8 mouse cellular contexts compared by ENCODE assay signal in the genomic region with DNA sequence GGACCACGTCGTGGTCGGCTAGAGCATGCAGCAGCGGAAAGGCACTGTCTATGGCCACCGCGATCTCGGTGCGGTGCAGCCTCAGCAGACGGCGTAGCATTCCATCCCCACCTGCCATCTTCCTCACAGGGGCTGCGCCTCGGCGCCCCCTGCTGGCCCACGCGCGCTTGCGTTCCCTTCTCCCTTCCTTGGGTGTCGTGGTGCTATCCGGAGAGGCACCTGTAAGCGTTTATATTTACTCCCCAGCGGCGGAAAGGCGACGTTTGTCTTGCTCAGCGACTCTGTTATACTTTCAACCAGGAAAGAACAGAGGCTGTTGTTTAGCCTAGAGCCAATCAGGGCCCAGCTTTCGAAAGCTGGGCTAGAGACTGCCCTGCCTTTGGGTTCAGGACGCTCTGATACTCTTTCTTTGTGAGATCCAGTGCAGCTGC. TPM values are rescaled to one million over a fixed set of nuclear protein-coding genes. Genes with fewer than 3 reads are reported as not detected.
DNase-seq lines count a peak whose midpoint lies in the region; ATAC-seq lines count a peak whose summit lies in the region.

TSS of gene Aire (minus strand) at position 205 of the 431 bp plus-strand sequence.

- no peak within 1 kb of the TSS for H3K9ac ChIP-seq in liver, embryonic 11.5 days (ENCODE audit: low read depth, low read length)
- peak within 1 kb of the TSS; percentile 62 for H3K9ac ChIP-seq in stomach, embryonic 16.5 days (ENCODE audit: low read length)

- H3K4me2 ChIP-seq in liver, embryonic 11.5 days: peak within 1 kb of the TSS; percentile 51
- H3K4me2 ChIP-seq in stomach, embryonic 16.5 days (ENCODE audit: low read depth, low read length): peak within 1 kb of the TSS; percentile 57

- no peaks in the 10 kb centered on the region for H3K36me3 ChIP-seq in liver, embryonic 11.5 days (ENCODE audit: control insufficient read depth, insufficient read depth, low read length)
- H3K36me3 ChIP-seq in stomach, embryonic 16.5 days (ENCODE audit: control insufficient read depth, insufficient read depth, low read length): no peaks in the 10 kb centered on the region

- peak; percentile 66 for ATAC-seq in activated CD4-positive, CD25-positive, alpha-beta regulatory T cell, adult 4 months
- ATAC-seq in liver, embryonic 11.5 days (replicated peaks; ENCODE audit: low FRiP score): no peak
- ATAC-seq in monocyte, adult 5-6 weeks (replicated peaks; ENCODE audit: insufficient number of reproducible peaks, low FRiP score, low TSS enrichment, poor library complexity, severe bottlenecking): peak; percentile 56
- peak; percentile 73; the same call in 1 of the 2 replicates for ATAC-seq in stomach, embryonic 16.5 days (ENCODE audit: insufficient read depth, low FRiP score)

- H3K9me3 ChIP-seq in liver, embryonic 11.5 days (ENCODE audit: control insufficient read depth, low read length): no peaks in the 10 kb centered on the region
- no peaks in the 10 kb centered on the region for H3K9me3 ChIP-seq in stomach, embryonic 16.5 days (replicated peaks; ENCODE audit: control insufficient read depth, low read length)

- 4% methylated on average over 27 of the region's 27 CpGs for WGBS in liver, embryonic 11.5 days
- WGBS in stomach, embryonic 16.5 days: 2% methylated on average over 27 of the region's 27 CpGs

- DNase-seq in B cell, adult 2 months: peak; percentile 87 to 88
- peak; percentile 68 for DNase-seq in embryo, embryonic 9.5 days (ENCODE audit: extremely low spot score)
- peak; percentile 27 to 29 for DNase-seq in heart, adult 9 months (ENCODE audit: low spot score in 2 of 2)
- DNase-seq in kidney, adult 8-10 months: peak; percentile 44 to 61
- peak; percentile 53 for DNase-seq in liver, embryonic 11.5 days (ENCODE audit: low spot score)

- no peak within 1 kb of the TSS for H3K27ac ChIP-seq in liver, embryonic 11.5 days (ENCODE audit: low read depth, low read length)
- peak within 1 kb of the TSS; percentile 18; the same call in 1 of the 2 replicates for H3K27ac ChIP-seq in stomach, embryonic 16.5 days (ENCODE audit: low read length)

- no peaks in the 10 kb centered on the region for H3K4me1 ChIP-seq in liver, embryonic 11.5 days (replicated peaks; ENCODE audit: control insufficient read depth, insufficient read depth, low read length)
- peaks cover 10% of the 10 kb centered on the region for H3K4me1 ChIP-seq in stomach, embryonic 16.5 days (ENCODE audit: control insufficient read depth, insufficient read depth, low read length)

- no peak within 1 kb of the TSS for H3K4me3 ChIP-seq in liver, embryonic 11.5 days (ENCODE audit: low read depth, low read length)
- peak within 1 kb of the TSS; percentile 35 for H3K4me3 ChIP-seq in stomach, embryonic 16.5 days (replicated peaks; ENCODE audit: low read length)

- H3K27me3 ChIP-seq in liver, embryonic 11.5 days (replicated peaks; ENCODE audit: control insufficient read depth, insufficient read depth, low read length): peaks cover 7% of the 10 kb centered on the region; the same call in 1 of the 2 replicates
- no peaks in the 10 kb centered on the region for H3K27me3 ChIP-seq in stomach, embryonic 16.5 days (ENCODE audit: control insufficient read depth, insufficient read depth, low read length)

RNA-seq across cellular contexts. Expression of gene Aire, which starts in this region (rescaled TPM):
- under 1 TPM in 1 of 2 experiments, not detected in 1; 0.44 TPM for polyA plus RNA-seq in activated CD4-positive, CD25-positive, alpha-beta regulatory T cell, adult 4 months (2017; shearing (Covaris generic))
- polyA plus RNA-seq in liver, embryonic 11.5 days (2014; fragmentation: Nextera tagmentation; extraction: Ambion mirVana): 0.16 and 0.51 TPM in 2 replicates
- not detected in 3 replicates for total RNA-seq in monocyte, adult 5-6 weeks (2017)
- 0.15 and 0.20 TPM in 2 replicates for polyA plus RNA-seq in stomach, embryonic 16.5 days (2015; fragmentation: Nextera tagmentation; extraction: Ambion mirVana)

Comparison
In these comparisons a context has a peak if more than half of its experiments do, and no peak if none do; other contexts are left out.
1. Peak in ATAC-seq in activated CD4-positive, CD25-positive, alpha-beta regulatory T cell, adult 4 months; RNA of the gene not detected or under 1 TPM.
2. Peak in DNase-seq and H3K4me2 ChIP-seq in liver, embryonic 11.5 days; RNA of the gene not detected or under 1 TPM.
3. Peak in ATAC-seq in monocyte, adult 5-6 weeks; RNA of the gene not detected or under 1 TPM.
4. Peak in ATAC-seq, H3K4me3 ChIP-seq, H3K27ac ChIP-seq, H3K9ac ChIP-seq and H3K4me2 ChIP-seq in stomach, embryonic 16.5 days; RNA of the gene not detected or under 1 TPM.
5. DNase-seq: peak in every context shown above with its lines; median percentile 88 in B cell, adult 2 months; 68 in embryo, embryonic 9.5 days; 53 in liver, embryonic 11.5 days; 52 in kidney, adult 8-10 months; 28 in heart, adult 9 months.